Mouse (Mus musculus) heart, embryonic 10.5 days (tissue): ENCODE results near the gene Sugt1. TPM values are rescaled to one million over a fixed set of nuclear protein-coding genes. Genes with fewer than 3 reads are reported as not detected.

ENCODE experiments used
- DNase-seq: peaks from one replicate; pipeline ENCODE4 v3.0.0-alpha.2; 2017; ENCODE audit warnings: low spot score
- H3K27ac ChIP-seq: fragments of 300-500 bp; sonication (generic); 2 replicates; pipeline ENCODE4 v1.5.1; 2016; ENCODE audit warnings: mild to moderate bottlenecking
- H3K27me3 ChIP-seq: fragments of 300-500 bp; sonication (generic); 2 replicates; pipeline ENCODE4 v1.6.1; 2016; ENCODE audit warnings: mild to moderate bottlenecking; ENCODE audit not compliant: poor library complexity, insufficient read depth, severe bottlenecking
- H3K36me3 ChIP-seq: fragments of 300-500 bp; sonication (generic); 2 replicates; pipeline ENCODE4 v1.6.1; 2016; ENCODE audit warnings: mild to moderate bottlenecking, moderate library complexity
- H3K4me1 ChIP-seq: fragments of 300-500 bp; sonication (generic); 2 replicates; pipeline ENCODE4 v1.6.1; 2016; ENCODE audit warnings: mild to moderate bottlenecking
- H3K4me3 ChIP-seq: fragments of 300-500 bp; sonication (generic); 2 replicates; pipeline ENCODE4 v1.5.1; 2016; ENCODE audit warnings: mild to moderate bottlenecking, moderate library complexity
- H3K9me3 ChIP-seq: fragments of 300-500 bp; sonication (generic); 2 replicates; pipeline ENCODE4 v1.6.1; 2016; ENCODE audit warnings: mild to moderate bottlenecking, moderate library complexity
- WGBS: fragments of 180-500 bp; shearing (Covaris S2); methylation state at CpG from one replicate; pipeline ENCODE4 v1.1.7; 2016; 5-methylcytosine and 5-hydroxymethylcytosine counted together
- polyA plus RNA-seq: library from polyadenylated mRNA; unstranded; fragments of >200 nt; fragmentation: Nextera tagmentation; extraction: Ambion mirVana; gene quantifications from 2 replicates; pipeline ENCODE4 v1.2.1, GENCODE M21; 2016

The Sugt1 gene
- polyA plus RNA-seq, result 106 and 123 TPM in 2 replicates

DNA sequence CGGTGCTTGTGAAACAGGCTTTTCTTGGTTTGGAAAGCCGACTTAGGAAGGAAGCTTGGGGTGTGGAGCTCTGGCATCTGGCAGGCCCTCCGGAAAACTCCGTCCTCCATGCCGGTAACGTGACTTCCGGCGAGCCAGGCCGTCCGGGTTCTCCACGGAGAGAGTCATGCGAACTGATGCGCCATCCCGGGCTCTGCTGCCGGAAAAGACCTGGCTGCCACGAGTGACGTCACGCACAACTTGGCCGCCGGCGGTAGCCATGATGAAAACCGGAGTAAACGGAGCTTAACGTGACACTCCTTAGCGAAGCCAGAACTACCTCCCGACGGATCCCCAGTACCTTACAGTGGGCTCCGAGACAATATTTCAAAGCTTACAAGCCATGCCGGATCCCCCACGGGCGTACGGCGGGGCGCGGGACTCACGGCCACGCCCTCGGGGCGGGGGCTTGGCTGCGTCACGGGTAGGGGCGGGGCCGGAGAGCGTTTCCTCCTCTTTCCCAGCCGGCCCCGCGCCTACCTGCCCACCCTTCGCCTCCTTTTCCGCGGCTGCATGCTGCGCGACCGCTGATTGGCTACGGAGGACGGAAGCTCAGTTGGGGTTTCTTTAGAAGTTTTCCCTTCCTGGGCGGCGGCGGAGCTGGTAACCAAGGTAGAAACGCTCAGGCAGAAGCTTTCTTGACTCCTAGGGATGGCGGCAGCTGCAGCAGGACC, at the start of gene Sugt1:
Sugt1 (plus strand) TSS at position 553 of the 713 bp plus-strand sequence.
- peak; percentile 98 for DNase-seq
- Histone ChIP-seq H3K9me3 (no peaks in the 10 kb centered on the region), H3K4me1 (peaks cover 16% of the 10 kb centered on the region), H3K36me3 (peaks cover 6% of the 10 kb centered on the region; the same call in 1 of the 2 replicates), H3K4me3 (peak within 1 kb of the TSS; percentile 75), H3K27ac (peak within 1 kb of the TSS; percentile 99), H3K27me3 (no peaks in the 10 kb centered on the region)
- under 1% methylated on average over 60 of the region's 60 CpGs for WGBS

DNA sequence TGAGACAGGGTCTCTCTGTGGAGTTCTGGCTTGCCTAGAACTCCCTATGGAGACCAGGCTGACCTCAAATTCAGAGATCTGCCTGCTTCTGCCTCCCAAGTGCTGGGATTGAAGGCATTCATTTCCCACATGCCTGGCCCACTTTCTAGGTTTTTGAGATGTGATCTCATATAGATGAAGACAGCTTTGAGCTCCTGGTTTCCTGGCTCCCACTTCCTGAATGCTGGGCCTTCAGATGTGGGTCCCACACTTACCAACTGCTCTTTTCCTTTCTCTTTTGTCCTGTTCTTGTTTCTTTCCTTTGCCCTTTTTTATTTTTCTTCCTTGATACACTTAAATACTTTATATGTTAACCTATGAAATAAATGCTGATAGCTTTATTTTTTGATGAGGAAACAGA, 49.6 kb upstream of the Sugt1 start:
- no peak overlapping the region for H3K27ac ChIP-seq
- DNase-seq, result no peak
- H3K9me3 ChIP-seq, result no peaks in the 10 kb centered on the region
- no peaks in the 10 kb centered on the region for H3K27me3 ChIP-seq
- no peaks in the 10 kb centered on the region; the same call in 1 of the 2 replicates for H3K4me1 ChIP-seq
- no peaks in the 10 kb centered on the region for H3K36me3 ChIP-seq
- H3K4me3 ChIP-seq, result no peak overlapping the region

DNA sequence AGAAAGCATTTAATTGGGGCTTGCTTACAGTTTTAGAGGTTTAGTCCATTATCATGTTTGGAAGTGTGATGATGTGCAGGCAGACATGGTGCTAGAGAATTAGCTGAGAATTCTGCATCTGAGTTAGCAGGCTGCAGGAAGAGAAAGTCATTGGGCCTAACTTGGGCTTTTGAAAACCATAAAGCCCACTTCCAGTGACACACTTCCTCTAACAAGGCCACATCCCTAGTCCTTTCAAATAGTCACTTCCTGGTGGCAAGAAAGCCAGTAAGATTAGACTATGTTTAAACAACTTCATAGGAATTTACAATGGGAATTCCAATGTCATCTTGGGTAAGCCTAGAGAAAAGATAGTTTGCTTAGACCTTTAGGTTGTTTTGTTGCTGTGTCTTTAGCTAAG, 45.9 kb upstream of the Sugt1 start:
- H3K4me1 ChIP-seq, result no peaks in the 10 kb centered on the region
- DNase-seq, result no peak
- H3K36me3 ChIP-seq, result no peaks in the 10 kb centered on the region
- no peak overlapping the region for H3K4me3 ChIP-seq
- no peaks in the 10 kb centered on the region for H3K27me3 ChIP-seq
- H3K27ac ChIP-seq, result no peak overlapping the region
- H3K9me3 ChIP-seq, result no peaks in the 10 kb centered on the region

DNA sequence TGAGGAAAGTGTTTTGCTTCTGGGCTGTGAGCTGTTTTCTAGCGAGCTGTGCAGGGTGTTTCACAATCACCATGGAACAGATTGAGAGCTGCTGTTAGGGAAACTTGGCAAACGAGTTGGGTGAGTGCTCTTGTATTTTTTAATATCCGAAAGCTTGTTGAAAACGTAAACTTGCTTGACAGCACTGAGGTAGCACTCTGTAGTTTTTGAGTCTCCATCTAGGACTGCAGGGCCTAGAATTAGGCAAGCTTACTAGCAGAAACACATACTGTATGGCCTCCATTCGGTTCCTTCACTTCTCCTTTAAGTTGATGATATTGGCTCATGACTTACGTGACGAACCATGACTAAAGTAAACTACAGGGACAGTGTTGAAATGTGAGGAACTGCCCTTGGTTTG, 38.1 kb upstream of the Sugt1 start:
- no peak for DNase-seq
- no peak overlapping the region for H3K4me3 ChIP-seq
- no peak overlapping the region for H3K27ac ChIP-seq
- no peaks in the 10 kb centered on the region for H3K27me3 ChIP-seq
- no peaks in the 10 kb centered on the region for H3K4me1 ChIP-seq
- no peaks in the 10 kb centered on the region for H3K9me3 ChIP-seq
- WGBS, result 81% methylated on average over 7 of the region's 7 CpGs
- no peaks in the 10 kb centered on the region for H3K36me3 ChIP-seq

DNA sequence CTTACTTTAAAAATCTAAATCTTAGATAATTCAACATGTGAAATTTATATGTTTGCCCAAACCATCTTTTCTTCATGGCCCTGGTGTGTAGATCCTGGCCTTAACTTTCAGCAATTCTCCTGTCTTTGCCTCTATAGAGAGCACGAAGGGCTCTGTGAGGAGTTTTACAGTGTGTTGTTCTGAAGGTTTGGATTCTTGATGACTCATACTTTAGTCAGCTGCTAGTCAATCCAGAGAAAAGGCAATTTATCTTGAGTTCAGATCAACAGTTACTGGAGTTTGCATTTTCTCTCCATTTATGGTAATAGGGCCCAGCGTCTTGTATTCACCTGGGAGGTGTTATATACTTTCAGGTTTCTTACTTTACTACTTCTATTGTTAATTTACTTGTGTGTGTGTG, 35.6 kb upstream of the Sugt1 start:
- Histone ChIP-seq H3K9me3 (no peaks in the 10 kb centered on the region), H3K27me3 (no peaks in the 10 kb centered on the region), H3K4me3 (no peak overlapping the region), H3K36me3 (no peaks in the 10 kb centered on the region), H3K4me1 (no peaks in the 10 kb centered on the region), H3K27ac (no peak overlapping the region)
- DNase-seq, result no peak
- 82% methylated on average over 2 of the region's 2 CpGs for WGBS

DNA sequence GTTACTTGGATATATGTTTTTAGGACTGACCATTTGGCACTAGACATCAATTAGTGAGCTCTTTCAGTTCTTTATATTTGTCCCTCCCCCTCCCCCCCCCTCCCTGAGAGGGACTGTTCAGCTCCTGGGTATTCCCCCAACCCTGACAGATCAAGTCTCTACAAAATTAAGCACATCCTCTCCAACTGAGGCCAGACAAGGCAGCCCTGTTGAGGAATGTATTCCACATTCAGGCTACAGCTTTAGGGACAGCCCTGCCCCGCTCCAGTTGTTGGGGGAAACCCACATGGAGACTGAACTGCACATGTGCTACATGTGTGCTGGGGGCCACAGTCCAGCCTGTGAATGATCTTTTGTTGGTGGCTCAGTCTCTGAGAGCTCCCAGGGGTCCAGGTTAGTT, 34.6 kb upstream of the Sugt1 start:
- H3K27ac ChIP-seq, result no peak overlapping the region
- DNase-seq, result no peak
- WGBS, result 95% methylated on average over 1 of the region's 1 CpGs
- H3K36me3 ChIP-seq, result no peaks in the 10 kb centered on the region
- no peaks in the 10 kb centered on the region for H3K27me3 ChIP-seq
- no peaks in the 10 kb centered on the region for H3K4me1 ChIP-seq
- H3K9me3 ChIP-seq, result no peaks in the 10 kb centered on the region
- H3K4me3 ChIP-seq, result no peak overlapping the region

DNA sequence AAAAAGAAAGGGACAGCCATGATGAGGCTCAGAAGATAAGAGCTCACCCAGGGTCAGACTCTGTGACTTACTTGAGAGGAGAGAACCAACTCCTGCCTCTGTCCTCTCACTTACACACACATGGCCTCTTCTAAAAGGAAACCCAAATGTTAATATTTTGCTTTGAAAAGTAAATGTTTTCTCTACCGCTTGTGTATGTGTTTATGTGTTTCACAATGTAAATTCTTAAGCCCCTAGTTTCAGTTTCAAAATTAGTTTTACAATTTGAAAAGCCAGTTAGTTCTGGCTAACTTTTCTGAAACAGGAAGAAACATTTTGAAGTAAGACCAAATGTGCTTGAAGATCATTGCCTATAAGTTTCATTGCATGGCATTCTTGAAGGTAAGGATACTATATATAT, 29.7 kb upstream of the Sugt1 start:
- Histone ChIP-seq H3K27ac (no peak overlapping the region), H3K4me1 (0 out of 2 replicates have a peak, but pooled peaks cover 4% of the 10 kb centered on the region), H3K36me3 (peaks cover 14% of the 10 kb centered on the region), H3K4me3 (no peak overlapping the region), H3K27me3 (no peaks in the 10 kb centered on the region), H3K9me3 (no peaks in the 10 kb centered on the region)
- no peak for DNase-seq
- WGBS, result 93% methylated on average over 1 of the region's 1 CpGs

DNA sequence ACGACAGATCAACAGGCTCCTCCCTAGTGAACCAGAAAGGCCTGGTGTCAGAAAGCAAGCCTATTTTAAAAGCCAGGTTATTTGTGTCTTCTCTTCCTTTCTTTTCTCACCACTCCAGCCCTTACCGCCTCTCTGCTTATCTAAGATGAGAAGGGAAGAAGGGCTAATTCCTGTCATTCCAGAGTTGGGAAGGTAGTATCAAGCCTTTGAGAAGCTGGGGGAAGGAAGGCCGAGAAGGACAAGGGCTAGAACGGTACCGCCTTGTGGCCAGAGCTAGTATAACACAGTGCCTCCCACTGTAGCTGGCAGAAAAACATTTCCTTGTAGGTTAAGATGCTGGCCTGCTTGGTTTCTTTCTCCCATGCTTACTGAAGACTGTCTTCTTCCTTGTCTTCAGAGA, 24.7 kb upstream of the Sugt1 start:
- DNase-seq, result no peak
- WGBS, result 9% methylated on average over 5 of the region's 5 CpGs
- H3K9me3 ChIP-seq, result no peaks in the 10 kb centered on the region
- H3K36me3 ChIP-seq, result peaks cover 29% of the 10 kb centered on the region
- no peak overlapping the region for H3K4me3 ChIP-seq
- H3K27ac ChIP-seq, result no peak overlapping the region
- no peaks in the 10 kb centered on the region for H3K27me3 ChIP-seq
- 0 out of 2 replicates have a peak, but pooled peaks cover 4% of the 10 kb centered on the region for H3K4me1 ChIP-seq

DNA sequence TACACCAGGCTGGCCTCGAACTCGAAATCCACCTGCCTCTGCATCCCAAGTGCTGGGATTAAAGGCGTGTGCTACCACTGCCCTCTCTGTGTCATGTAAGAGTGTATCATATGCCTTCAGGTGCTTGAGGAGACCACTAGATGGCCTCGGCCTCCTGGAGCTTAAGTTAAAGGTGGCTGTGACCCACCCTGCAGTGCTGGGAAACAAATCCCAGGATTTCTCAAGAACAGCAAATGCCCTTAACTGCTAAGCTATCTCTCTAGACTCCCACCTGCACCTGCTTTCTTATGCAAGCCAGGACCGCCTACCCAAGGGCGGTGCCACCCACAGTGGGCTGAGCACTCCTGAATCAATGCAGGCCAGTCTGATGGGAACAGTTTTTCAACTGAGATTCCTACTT, 22.7 kb upstream of the Sugt1 start:
- H3K27me3 ChIP-seq, result no peaks in the 10 kb centered on the region
- H3K9me3 ChIP-seq, result no peaks in the 10 kb centered on the region
- peaks cover 33% of the 10 kb centered on the region for H3K36me3 ChIP-seq
- 0 out of 2 replicates have a peak, but pooled peaks cover 4% of the 10 kb centered on the region for H3K4me1 ChIP-seq
- 61% methylated on average over 6 of the region's 6 CpGs for WGBS
- DNase-seq, result no peak
- H3K27ac ChIP-seq, result no peak overlapping the region
- no peak overlapping the region for H3K4me3 ChIP-seq

DNA sequence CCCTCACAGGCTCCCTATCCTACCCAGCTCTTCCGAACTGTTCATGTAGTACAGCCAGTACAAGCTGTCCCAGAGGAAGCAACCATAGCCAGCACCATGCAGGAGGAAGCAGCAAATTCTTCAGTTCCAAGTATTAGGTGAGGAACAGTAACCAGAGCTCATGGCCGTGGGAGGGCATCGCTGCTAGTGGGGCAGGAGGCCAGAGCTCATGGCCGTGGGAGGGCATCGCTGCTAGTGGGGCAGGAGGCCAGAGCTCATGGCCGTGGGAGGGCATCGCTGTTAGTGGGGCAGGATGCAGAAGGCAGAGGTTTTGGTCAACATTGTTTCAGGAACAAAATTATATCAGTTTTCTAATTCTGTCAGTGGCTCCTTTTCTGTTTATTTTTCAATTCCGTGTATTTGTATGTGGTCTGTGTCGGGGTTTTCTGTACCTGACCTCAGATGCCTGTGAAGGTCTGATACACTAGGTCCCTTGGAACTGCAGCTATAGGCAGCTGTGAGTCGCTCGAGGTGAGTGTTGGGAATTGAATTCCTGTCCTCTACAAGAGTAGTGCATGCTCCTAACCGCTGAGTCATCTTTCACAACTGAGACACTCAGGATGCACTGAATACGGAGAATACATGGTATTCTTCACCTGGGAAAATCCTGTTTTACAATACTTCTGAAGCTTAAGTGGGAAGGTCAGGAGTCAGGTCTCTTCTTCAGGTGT, 13.9 kb upstream of the Sugt1 start:
- H3K4me1 ChIP-seq, result no peaks in the 10 kb centered on the region
- H3K36me3 ChIP-seq, result peaks cover 31% of the 10 kb centered on the region
- no peak overlapping the region for H3K4me3 ChIP-seq
- no peak overlapping the region for H3K27ac ChIP-seq
- DNase-seq, result no peak
- no peaks in the 10 kb centered on the region for H3K9me3 ChIP-seq
- no peaks in the 10 kb centered on the region for H3K27me3 ChIP-seq
- 87% methylated on average over 13 of the region's 13 CpGs for WGBS

DNA sequence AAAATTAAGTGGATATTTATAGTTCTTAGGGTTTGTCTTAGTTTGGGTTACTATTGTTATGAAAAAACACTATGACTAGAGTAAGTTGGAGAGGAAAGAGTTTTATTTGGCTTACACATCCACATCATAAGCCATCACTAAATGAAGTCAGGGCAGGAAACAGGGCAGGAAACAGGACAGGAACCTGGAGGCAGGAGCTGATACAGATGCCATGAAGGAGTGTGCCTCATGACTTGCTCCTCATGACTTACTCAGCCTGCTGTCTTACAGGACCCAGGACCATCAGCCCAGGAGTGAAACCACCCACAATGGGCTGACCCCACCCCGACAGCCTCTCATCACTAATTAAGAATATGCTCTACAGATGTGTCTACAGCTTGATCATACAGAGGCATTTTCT, 13.1 kb upstream of the Sugt1 start:
- Histone ChIP-seq H3K27me3 (no peaks in the 10 kb centered on the region), H3K9me3 (no peaks in the 10 kb centered on the region), H3K27ac (no peak overlapping the region), H3K36me3 (peaks cover 34% of the 10 kb centered on the region), H3K4me1 (no peaks in the 10 kb centered on the region), H3K4me3 (no peak overlapping the region)
- 88% methylated on average over 1 of the region's 1 CpGs for WGBS
- DNase-seq, result no peak

DNA sequence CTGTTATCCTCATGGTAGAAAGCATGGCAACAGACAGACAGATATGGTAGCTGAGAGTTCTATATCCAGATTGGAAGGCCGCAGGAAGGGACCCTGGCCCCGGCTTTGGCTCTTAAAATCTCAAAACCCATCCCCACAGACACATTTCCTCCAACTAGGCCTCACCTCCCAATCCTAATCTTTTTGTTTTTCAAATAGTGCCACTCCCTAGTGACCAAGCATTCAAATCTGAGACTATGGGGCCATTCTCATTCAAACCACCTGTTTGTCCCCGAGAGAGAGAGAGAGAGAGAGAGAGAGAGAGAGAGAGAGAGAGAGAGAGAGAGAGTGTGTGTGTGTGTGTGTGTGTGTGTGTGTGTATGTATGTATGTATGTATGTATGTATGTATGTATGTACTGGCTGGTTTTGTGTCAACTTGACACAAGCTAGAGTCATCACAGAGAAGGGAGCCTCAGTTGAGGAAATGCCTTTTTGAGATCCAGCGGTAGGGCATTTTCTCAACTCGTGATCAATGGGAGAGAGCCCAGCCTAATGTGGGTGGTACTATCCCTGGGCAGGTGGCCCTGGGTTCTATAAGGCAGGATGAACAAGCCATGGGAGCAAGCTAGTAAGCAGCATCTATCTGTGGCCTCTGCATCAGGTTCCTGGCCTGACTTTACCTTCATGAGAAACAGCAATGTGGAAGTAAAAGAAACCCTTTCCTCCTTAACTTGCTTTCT, 3.8 kb upstream of the Sugt1 start:
- no peak overlapping the region for H3K4me3 ChIP-seq
- no peak overlapping the region for H3K27ac ChIP-seq
- peaks cover 12% of the 10 kb centered on the region for H3K4me1 ChIP-seq
- H3K9me3 ChIP-seq, result no peaks in the 10 kb centered on the region
- DNase-seq, result no peak
- peaks cover 15% of the 10 kb centered on the region for H3K36me3 ChIP-seq
- no peaks in the 10 kb centered on the region for H3K27me3 ChIP-seq
- WGBS, result 75% methylated on average over 5 of the region's 5 CpGs

DNA sequence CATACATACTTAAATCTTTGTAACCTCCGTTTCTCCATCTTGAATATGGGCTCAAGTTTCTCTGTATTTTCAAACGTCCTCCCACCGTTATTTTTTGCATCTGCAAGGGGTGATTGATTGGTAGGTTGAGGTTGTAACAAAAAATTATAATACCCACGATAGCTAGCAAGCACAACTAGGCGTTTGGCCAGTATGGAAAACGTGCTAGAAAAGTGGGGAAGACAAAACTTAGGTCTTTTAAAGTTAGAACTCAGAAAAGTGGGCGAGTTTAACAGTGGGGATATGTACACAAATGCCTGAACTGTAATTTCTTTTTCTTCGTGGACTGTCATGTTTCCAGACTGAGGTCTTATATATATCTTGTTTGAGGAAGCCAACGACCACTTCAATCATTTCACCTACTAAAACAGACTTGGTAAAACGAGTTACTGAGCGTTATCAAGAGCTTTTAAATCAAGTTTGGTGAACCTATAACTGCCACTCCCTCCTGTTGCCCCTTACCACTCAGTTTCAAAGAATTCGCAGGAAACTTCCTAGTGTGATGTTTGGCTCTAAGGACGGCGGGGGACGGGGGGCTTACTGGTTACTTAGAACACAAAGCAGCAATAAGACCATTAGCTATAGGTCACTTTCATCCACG, 872 bp upstream of the Sugt1 start:
- peaks cover 5% of the 10 kb centered on the region; the same call in 1 of the 2 replicates for H3K36me3 ChIP-seq
- H3K9me3 ChIP-seq, result no peaks in the 10 kb centered on the region
- peak overlapping the region; percentile 75 for H3K4me3 ChIP-seq
- H3K27ac ChIP-seq, result peak overlapping the region; percentile 99
- H3K4me1 ChIP-seq, result peaks cover 16% of the 10 kb centered on the region
- WGBS, result 29% methylated on average over 16 of the region's 16 CpGs
- DNase-seq, result no peak
- no peaks in the 10 kb centered on the region for H3K27me3 ChIP-seq
